Mouse (Mus musculus): ENCODE measurements around the gene Pin4.

Pin4 gene

GRCm38 (mm10) chrX:102156618-102157422 is 37.6 kb downstream of the Pin4 start, which contains the start of gene Ercc6l:
Gene Ercc6l, minus strand, starts transcription at chrX:102157091.
- peak; percentile 80 for DNase-seq

- DNase-seq, result no peak
Observed at GRCm38 (mm10) chrX:102157423-102157791, 38.2 kb downstream of the Pin4 start.

- peak; percentile 46 for DNase-seq
Observed at GRCm38 (mm10) chrX:102159778-102160177, 40.5 kb downstream of the Pin4 start.

GRCm38 (mm10) chrX:102160528-102160927 is 41.3 kb downstream of the Pin4 start:
- no peak for DNase-seq

- no peak for DNase-seq
Observed at GRCm38 (mm10) chrX:102163096-102163495, 43.8 kb downstream of the Pin4 start.

- DNase-seq, result no peak
Observed at GRCm38 (mm10) chrX:102163529-102163928, 44.3 kb downstream of the Pin4 start.

- DNase-seq, result no peak
Observed at GRCm38 (mm10) chrX:102166521-102166920, 47.3 kb downstream of the Pin4 start.

GRCm38 (mm10) chrX:102166986-102167385 is 47.7 kb downstream of the Pin4 start:
- no peak for DNase-seq

- DNase-seq, result no peak
Observed at GRCm38 (mm10) chrX:102169724-102170123, 50.5 kb downstream of the Pin4 start.

GRCm38 (mm10) chrX:102170135-102170534 is 50.9 kb downstream of the Pin4 start:
- no peak for DNase-seq

- no peak for DNase-seq
Observed at GRCm38 (mm10) chrX:102170900-102171299, 51.7 kb downstream of the Pin4 start.

GRCm38 (mm10) chrX:102175538-102176287 is 56.5 kb downstream of the Pin4 start:
- DNase-seq, result no peak
